Mouse (Mus musculus) neural tube, embryonic 14.5 days (tissue): ENCODE data around the gene Nav2. TPM values are rescaled to one million over a fixed set of nuclear protein-coding genes. Genes with fewer than 3 reads are reported as not detected.

Experiments
- ATAC-seq: fragments of 200-750 bp; cut with Nextera tagmentation; 2 replicates; pipeline ENCODE4 v1.8.0; 2017; ENCODE audit warnings: low read depth, mild to moderate bottlenecking, moderate TSS enrichment, moderate library complexity
- H3K27ac ChIP-seq: fragments of 300-500 bp; sonication (generic); 2 replicates; pipeline ENCODE4 v1.5.1; 2014; ENCODE audit warnings: low read depth, mild to moderate bottlenecking, control low read depth, low read length, moderate library complexity, mixed read lengths
- H3K27me3 ChIP-seq: fragments of 300-500 bp; sonication (generic); 2 replicates; pipeline ENCODE4 v1.6.1; 2014; ENCODE audit warnings: low read length; ENCODE audit not compliant: control insufficient read depth, insufficient read depth
- H3K36me3 ChIP-seq: fragments of 300-500 bp; sonication (generic); 2 replicates; pipeline ENCODE4 v1.6.1; 2014; ENCODE audit warnings: low read length, mixed read lengths; ENCODE audit not compliant: control insufficient read depth, insufficient read depth
- H3K4me1 ChIP-seq: fragments of 300-500 bp; sonication (generic); 2 replicates; pipeline ENCODE4 v1.6.1; 2014; ENCODE audit warnings: low read length; ENCODE audit not compliant: control insufficient read depth, insufficient read depth
- H3K4me2 ChIP-seq: fragments of 300-500 bp; sonication (generic); 2 replicates; pipeline ENCODE4 v1.6.1; 2014; ENCODE audit warnings: mild to moderate bottlenecking, low read depth, low read length, control low read depth
- H3K4me3 ChIP-seq: fragments of 300-500 bp; sonication (generic); 2 replicates; pipeline ENCODE4 v1.5.1; 2014; ENCODE audit warnings: low read depth, low read length, control low read depth, mixed read lengths
- H3K9ac ChIP-seq: fragments of 300-500 bp; sonication (generic); replicated peaks from 2 replicates; pipeline ENCODE4 v1.6.1; 2014; ENCODE audit warnings: low read depth, mild to moderate bottlenecking, control low read depth, low read length, mixed read lengths
- H3K9me3 ChIP-seq: fragments of 300-500 bp; sonication (generic); 2 replicates; pipeline ENCODE4 v1.6.1; 2016; ENCODE audit warnings: low read length; ENCODE audit not compliant: control insufficient read depth
- WGBS: fragments of 180-500 bp; shearing (Covaris S2); extraction: QIAGEN DNeasy Blood & Tissue Kit; methylation state at CpG from one replicate; pipeline ENCODE4 v1.1.7; 2014; 5-methylcytosine and 5-hydroxymethylcytosine counted together
- polyA plus RNA-seq: library from polyadenylated mRNA; unstranded; fragments of >200 nt; fragmentation: Nextera tagmentation; extraction: Ambion mirVana; gene quantifications from 2 replicates; pipeline ENCODE4 v1.2.1, GENCODE M21; 2014

The Nav2 gene
- polyA plus RNA-seq, 1 experiment from 2014 or later, result 36.5 TPM

- H3K27ac ChIP-seq, result no peak overlapping the region
- WGBS, result 85% methylated on average over 4 of the region's 4 CpGs
- H3K9me3 ChIP-seq, result no peaks in the 10 kb centered on the region
- no peak overlapping the region for H3K4me2 ChIP-seq
- peaks cover 1% of the 10 kb centered on the region; the same call in 1 of the 2 replicates for H3K4me1 ChIP-seq
- ATAC-seq, result no peak
- no peaks in the 10 kb centered on the region for H3K27me3 ChIP-seq
- no peaks in the 10 kb centered on the region for H3K36me3 ChIP-seq
- no peak overlapping the region for H3K9ac ChIP-seq
- H3K4me3 ChIP-seq, result no peak overlapping the region
These were observed 12.5 kb upstream of the Nav2 start for GRCm38 (mm10) chr7:48896051-48896450.

- Histone ChIP-seq H3K27me3 (no peaks in the 10 kb centered on the region), H3K36me3 (no peaks in the 10 kb centered on the region), H3K4me2 (no peak overlapping the region), H3K4me1 (no peaks in the 10 kb centered on the region; the same call in 1 of the 2 replicates), H3K4me3 (no peak overlapping the region), H3K9ac (no peak overlapping the region), H3K27ac (no peak overlapping the region), H3K9me3 (no peaks in the 10 kb centered on the region)
- no peak; the same call in 1 of the 2 replicates for ATAC-seq
- 34% methylated on average over 24 of the region's 24 CpGs for WGBS
These were observed 10.9 kb upstream of the Nav2 start for GRCm38 (mm10) chr7:48897539-48898163.

- WGBS, result 71% methylated on average over 9 of the region's 9 CpGs
- Histone ChIP-seq H3K9me3 (no peaks in the 10 kb centered on the region), H3K9ac (no peak overlapping the region), H3K27ac (no peak overlapping the region), H3K4me1 (no peaks in the 10 kb centered on the region; the same call in 1 of the 2 replicates), H3K27me3 (no peaks in the 10 kb centered on the region), H3K36me3 (no peaks in the 10 kb centered on the region), H3K4me3 (no peak overlapping the region), H3K4me2 (no peak overlapping the region)
- ATAC-seq, result no peak
These were observed 10.1 kb upstream of the Nav2 start for GRCm38 (mm10) chr7:48898416-48898815.

- WGBS, result 72% methylated on average over 8 of the region's 8 CpGs
- Histone ChIP-seq H3K4me2 (no peak overlapping the region), H3K4me3 (no peak overlapping the region), H3K4me1 (no peaks in the 10 kb centered on the region; the same call in 1 of the 2 replicates), H3K27me3 (no peaks in the 10 kb centered on the region), H3K36me3 (no peaks in the 10 kb centered on the region), H3K27ac (no peak overlapping the region), H3K9ac (no peak overlapping the region), H3K9me3 (no peaks in the 10 kb centered on the region)
- ATAC-seq, result no peak
These were observed 7.9 kb upstream of the Nav2 start for GRCm38 (mm10) chr7:48900408-48901167.

GRCm38 (mm10) chr7:48902454-48902853, 6.1 kb upstream of the Nav2 start:
- Histone ChIP-seq H3K4me2 (no peak overlapping the region), H3K4me3 (no peak overlapping the region), H3K27ac (no peak overlapping the region), H3K36me3 (no peaks in the 10 kb centered on the region), H3K4me1 (no peaks in the 10 kb centered on the region; the same call in 1 of the 2 replicates), H3K9ac (no peak overlapping the region), H3K9me3 (no peaks in the 10 kb centered on the region), H3K27me3 (no peaks in the 10 kb centered on the region)
- no peak for ATAC-seq
- 19% methylated on average over 2 of the region's 2 CpGs for WGBS

- WGBS, result 59% methylated on average over 4 of the region's 4 CpGs
- H3K9me3 ChIP-seq, result no peaks in the 10 kb centered on the region
- H3K36me3 ChIP-seq, result no peaks in the 10 kb centered on the region
- H3K4me1 ChIP-seq, result no peaks in the 10 kb centered on the region
- no peak overlapping the region for H3K9ac ChIP-seq
- H3K27me3 ChIP-seq, result no peaks in the 10 kb centered on the region
- H3K4me2 ChIP-seq, result no peak overlapping the region
- no peak overlapping the region for H3K4me3 ChIP-seq
- H3K27ac ChIP-seq, result no peak overlapping the region
- no peak for ATAC-seq
These were observed 791 bp downstream of the Nav2 start for GRCm38 (mm10) chr7:48909342-48909671.

- Histone ChIP-seq H3K36me3 (no peaks in the 10 kb centered on the region), H3K9ac (no peak overlapping the region), H3K4me2 (no peak overlapping the region), H3K4me3 (no peak overlapping the region), H3K4me1 (peaks cover 5% of the 10 kb centered on the region; the same call in 1 of the 2 replicates), H3K9me3 (no peaks in the 10 kb centered on the region), H3K27me3 (no peaks in the 10 kb centered on the region), H3K27ac (no peak overlapping the region)
- ATAC-seq, result no peak; the same call in 1 of the 2 replicates
- WGBS, result 36% methylated on average over 6 of the region's 6 CpGs
These were observed 1.8 kb downstream of the Nav2 start for GRCm38 (mm10) chr7:48910282-48910681.

GRCm38 (mm10) chr7:48911146-48911545, 2.6 kb downstream of the Nav2 start:
- H3K9ac ChIP-seq, result no peak overlapping the region
- ATAC-seq, result no peak
- H3K4me3 ChIP-seq, result no peak overlapping the region
- H3K36me3 ChIP-seq, result no peaks in the 10 kb centered on the region
- H3K27ac ChIP-seq, result no peak overlapping the region
- peaks cover 14% of the 10 kb centered on the region; the same call in 1 of the 2 replicates for H3K4me1 ChIP-seq
- H3K9me3 ChIP-seq, result no peaks in the 10 kb centered on the region
- H3K27me3 ChIP-seq, result no peaks in the 10 kb centered on the region
- H3K4me2 ChIP-seq, result no peak overlapping the region
